Mouse (Mus musculus): ENCODE measurements around the gene Oser1.

The Oser1 gene

DNA sequence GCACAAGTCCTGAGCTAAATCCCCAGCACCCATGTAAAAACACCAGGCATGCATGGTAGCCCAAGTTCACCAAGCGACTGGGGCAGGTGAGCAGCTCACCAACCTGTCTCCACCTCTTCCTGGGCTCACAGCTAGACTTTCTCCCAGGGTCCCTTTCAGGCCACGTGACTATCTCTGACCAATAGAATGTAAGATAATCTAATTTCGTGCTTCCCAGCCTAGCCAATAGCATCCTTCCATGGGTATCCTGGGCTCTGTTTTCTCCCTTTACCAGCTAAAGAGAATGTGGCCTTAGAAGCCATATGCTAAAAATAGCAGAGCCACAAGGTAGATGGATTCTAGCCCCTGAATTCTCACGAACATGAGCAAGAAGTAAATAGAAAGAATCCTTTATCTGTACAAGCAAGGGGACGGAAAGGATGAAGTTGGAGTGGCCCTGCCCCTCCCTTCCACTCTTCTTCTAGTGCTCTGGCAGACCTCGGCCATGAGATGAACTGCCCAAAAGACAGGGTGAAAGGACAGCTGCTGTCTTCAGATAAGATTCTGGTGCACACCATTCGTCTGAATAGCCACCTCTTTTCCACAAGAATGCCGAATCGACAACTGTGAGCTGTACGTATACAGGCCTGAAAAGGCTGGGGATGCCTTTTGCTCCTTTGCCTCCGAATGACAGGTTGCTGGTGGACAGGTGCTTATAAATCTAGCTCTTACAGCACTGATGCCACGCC lies 68.2 kb downstream of the Oser1 start:
- no peak for DNase-seq (ENCODE audit: low spot score)
